Mouse (Mus musculus): ENCODE results near the gene Elf2. TPM values are rescaled to one million over a fixed set of nuclear protein-coding genes. Genes with fewer than 3 reads are reported as not detected.
"Not testable (repeated sequence)": the region's sequence is repeated elsewhere in the genome, so short reads cannot be mapped to it uniquely, and the experiment has no call there.

The Elf2 gene
- total RNA-seq, 2 experiments from 2014 or later = 44.3 to 46.1 TPM

GRCm38 (mm10) chr3:51359558-51360307, 19.3 kb upstream of the Elf2 start:
- DNase-seq = no peak

DNA sequence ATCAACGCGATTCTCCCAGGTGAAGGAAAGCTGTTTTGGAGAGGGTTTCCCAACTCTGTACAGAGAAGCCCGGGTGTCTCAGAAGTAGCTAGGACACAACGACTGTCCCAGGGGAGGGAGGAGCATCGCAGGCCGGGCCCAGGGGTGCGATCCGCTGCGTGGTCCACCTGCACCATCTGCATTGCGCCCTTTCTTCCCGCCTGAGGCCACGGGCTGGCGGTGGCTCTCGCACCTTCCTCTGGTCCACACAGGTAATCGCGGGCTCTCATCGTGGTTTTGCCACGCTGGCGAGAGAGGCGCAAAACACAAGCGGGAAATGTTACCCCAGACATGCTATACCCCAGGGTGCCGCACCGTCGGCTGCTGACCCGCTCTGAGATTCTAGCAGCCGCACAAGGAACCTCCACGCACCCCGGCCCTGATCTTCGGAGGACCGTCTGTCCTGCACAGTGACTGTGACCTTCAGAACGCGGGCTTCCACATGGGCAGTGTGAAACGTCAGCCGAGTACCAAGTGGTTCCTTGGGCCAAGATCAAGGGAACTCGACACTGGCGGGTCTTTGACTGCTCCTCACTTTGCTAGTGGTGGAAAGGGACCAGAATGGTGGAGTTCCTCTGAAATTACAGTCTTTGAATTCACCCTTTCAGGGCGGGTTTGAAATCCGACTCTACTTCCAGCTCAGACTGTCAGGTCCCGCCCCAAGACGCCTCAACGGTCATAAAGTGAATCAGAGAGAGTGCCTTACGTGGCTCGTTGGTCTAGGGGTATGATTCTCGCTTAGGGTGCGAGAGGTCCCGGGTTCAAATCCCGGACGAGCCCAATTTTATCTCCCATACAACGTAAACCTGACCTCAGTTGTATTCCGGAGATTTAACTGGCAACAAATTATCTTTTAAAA, 18.4 kb upstream of the Elf2 start:
- DNase-seq = peak; percentile 46

- DNase-seq = no peak
Measured at GRCm38 (mm10) chr3:51358181-51358580, 17.7 kb upstream of the Elf2 start.

DNA sequence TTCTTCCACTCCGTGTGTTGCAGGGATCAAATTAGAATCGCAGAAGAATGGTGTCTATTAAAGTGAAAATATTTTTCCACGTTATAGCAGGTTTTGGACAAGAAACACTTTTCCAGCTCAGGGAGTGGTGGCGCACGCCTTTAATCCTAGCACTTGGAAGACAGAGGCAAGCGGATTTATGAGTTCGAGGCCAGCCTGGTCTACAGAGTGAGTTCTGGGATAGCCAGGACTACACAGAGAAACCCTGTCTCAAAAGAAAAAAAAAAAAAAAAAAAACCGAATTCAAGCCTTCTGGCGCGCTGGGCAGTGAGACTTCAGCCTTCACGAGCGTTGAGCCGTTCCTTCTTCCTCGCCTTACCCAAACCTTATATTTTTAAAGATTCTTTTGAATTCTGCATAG, 17.2 kb upstream of the Elf2 start:
- DNase-seq = no peak

GRCm38 (mm10) chr3:51357078-51357477, 16.6 kb upstream of the Elf2 start:
- no peak for DNase-seq

- not testable (repeated sequence) for DNase-seq
Measured at GRCm38 (mm10) chr3:51354956-51355355, 14.5 kb upstream of the Elf2 start.

DNA sequence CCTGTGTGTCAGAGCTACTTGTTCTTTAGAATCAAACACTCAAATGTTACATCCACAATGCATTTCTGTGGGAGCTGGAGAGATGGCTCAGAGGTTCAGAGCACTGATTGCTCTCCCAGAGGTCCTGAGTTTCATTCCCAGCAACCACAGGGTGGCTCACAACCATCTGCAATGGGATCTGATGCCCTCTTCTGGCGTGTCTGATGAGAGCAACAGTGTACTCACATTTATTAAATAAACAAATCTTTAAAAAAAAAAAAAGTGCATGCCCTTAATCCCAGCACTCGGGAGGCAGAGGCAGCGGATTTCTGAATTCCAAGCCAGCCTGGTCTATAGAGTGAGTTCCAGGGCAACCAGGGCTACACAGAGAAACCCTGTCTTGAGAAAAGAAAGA, 13.6 kb upstream of the Elf2 start:
- no peak for DNase-seq

GRCm38 (mm10) chr3:51353325-51354033, 13.0 kb upstream of the Elf2 start:
- no peak for DNase-seq

DNA sequence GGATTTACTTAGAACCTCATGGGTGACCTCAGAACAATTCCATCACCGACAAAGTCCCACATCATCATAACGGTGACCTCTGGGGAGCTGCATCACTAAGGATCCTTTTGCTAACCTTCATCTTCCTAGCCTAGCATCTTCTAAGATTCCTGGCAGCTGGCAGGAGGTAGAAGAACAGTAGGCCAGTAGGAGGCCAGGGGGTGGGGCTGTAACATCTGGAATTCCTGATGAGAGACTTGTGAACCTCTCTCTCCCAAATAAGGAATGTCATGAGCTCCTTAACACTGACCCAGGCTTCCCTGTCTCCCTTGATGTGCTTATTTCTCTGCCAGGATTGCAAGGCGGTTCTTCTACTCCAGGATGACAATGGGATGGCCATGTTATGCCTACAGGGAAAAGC, 10.3 kb upstream of the Elf2 start:
- DNase-seq = no peak

DNA sequence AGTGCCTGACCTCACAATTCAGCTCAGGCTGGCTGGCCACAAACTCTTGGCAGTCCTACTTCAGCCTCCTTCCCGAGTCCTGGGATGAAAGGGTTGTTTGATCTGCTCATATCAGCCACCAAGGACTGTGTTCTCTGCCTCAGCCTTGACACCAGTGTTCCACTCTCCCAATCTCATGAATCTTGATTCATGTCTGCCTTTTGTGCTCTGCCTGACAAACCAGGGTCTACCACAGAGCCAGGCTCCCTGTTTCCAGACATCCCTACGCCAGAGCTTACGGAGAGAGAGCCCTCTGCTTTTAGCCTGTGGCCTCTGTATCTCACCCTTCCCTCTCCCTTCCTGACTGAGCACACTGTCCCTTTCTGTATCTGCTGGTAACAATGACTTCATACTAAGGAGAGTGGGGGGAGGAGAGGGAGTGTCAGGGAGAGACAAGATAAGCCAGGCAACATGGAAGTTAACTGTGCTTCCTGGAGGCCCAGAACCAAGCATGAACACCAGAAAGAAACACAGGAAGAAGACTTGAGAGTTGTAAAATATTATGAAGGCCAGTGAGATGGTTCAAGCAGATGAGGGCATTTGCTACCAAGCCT, 8.3 kb upstream of the Elf2 start:
- no peak for DNase-seq

GRCm38 (mm10) chr3:51345017-51345416, 4.6 kb upstream of the Elf2 start:
- DNase-seq = not testable (repeated sequence)

DNA sequence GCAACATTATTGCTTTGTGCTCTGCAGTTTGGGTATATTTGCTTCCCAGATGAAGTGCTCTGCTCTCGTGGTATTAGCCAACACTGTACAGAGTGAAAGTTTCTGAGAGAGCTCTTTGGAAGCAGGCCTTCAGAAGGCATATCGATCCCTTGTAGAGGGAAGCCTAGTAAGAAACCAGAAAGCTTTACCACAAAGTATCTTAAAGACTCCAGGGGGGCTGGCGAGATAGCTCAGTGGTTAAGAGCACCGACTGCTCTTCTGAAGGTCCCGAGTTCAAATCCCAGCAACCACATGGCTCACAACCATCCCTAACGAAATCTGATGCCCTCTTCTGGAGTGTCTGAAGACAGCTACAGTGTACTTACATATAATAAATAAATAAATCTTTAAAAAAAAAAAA, 3.7 kb upstream of the Elf2 start:
- not testable (repeated sequence) for DNase-seq

DNA sequence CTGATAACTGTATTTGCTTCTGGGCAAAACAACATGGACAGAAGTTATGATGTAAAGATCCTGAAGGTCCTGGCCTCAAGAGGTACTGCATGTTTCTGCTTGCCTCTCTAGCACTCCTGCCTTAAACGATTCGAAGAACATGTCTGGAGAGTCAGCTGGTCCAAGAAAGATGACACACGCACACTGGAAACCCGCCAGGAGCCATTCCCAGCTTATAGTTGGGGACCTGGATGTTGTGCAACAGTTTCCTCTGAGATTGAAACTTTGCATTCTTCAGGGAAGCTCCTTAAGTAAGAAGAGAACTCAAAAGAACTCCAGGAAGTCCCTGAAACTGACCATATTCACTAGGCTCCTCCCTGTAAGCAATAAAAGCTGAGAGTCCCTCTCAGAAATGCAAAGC, 2.8 kb upstream of the Elf2 start:
- no peak for DNase-seq

GRCm38 (mm10) chr3:51342152-51342551, 1.7 kb upstream of the Elf2 start:
- no peak for DNase-seq

DNA sequence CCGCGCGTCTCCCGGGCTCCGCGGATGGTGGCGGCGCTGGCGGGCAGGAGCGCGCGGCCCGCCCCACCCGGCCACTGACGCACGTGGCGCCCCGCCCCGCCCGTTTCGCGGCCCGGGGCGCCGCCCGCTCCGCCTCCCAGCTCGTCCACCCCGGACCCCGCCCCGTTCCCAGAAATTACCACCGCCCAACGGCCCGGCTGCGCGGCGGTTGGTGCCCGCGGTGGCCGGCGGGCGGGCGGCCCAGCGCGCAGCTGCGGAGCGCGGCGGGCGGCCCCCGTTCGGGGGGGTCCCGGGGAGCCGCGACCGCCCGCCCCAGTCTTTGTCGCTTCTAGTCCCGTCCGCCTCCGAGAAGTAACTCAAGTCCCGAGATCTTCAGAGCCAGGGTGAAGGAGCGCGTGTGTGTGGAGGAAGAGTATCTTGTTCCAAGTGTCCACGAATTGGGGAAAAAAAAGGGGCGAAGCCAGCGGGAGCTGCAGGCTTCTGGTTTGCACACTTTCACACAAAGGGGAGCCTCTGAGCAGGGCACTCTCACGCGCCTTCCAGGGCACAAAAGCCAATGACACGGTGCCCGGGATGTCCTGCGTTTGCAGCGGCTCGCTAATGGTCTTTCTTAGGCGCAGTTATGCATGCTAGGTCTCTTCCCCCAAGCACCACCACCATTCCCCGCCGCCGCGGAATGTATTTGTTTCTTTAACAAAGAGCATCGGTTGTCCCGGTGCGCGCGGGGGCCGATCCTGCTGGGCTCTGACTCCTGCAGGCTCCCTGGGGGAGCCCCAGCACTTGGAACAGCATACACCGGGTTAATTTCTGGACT, 1.0 kb upstream of the Elf2 start:
- peak; percentile 91 for DNase-seq

GRCm38 (mm10) chr3:51339734-51340551, 520 bp downstream of the Elf2 start:
- DNase-seq = peak; percentile 23

DNA sequence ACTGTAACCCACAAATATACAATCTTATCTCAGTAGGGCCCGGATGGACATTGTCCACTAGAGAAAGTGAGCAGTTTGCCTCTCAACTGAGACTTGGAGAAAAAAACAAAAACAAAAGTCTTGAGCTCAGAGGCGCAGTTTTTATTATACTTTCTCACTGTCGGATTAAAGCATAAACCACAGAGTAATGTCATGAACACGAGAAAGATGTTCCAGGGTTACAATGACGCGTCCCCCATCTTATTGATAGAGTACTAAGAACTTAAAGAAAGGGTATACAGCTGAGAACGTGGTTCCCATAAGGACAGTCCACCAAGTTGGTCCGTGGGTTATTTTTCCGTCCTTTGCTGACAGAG, 1.1 kb downstream of the Elf2 start:
- DNase-seq = no peak

DNA sequence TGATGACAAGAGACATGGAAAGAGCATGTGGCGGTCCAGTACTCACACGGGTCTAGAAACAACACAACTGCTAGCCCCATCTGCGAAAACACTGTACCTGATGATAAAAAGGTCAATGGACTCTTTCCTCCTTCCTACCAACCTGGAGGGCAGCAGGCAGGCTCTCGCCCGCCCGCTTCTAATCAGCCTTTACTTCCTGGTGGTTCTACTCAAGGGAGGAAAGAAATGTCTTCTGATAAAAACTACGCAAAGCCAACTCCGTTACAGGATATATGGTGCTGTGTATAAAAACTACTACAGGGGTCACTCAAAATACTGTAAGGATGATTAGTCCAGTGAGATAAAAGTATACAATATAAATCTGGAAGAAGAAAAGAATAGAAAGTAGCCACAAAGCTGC, 5.1 kb downstream of the Elf2 start:
- DNase-seq = no peak

GRCm38 (mm10) chr3:51333950-51334349, 6.5 kb downstream of the Elf2 start:
- no peak for DNase-seq

DNA sequence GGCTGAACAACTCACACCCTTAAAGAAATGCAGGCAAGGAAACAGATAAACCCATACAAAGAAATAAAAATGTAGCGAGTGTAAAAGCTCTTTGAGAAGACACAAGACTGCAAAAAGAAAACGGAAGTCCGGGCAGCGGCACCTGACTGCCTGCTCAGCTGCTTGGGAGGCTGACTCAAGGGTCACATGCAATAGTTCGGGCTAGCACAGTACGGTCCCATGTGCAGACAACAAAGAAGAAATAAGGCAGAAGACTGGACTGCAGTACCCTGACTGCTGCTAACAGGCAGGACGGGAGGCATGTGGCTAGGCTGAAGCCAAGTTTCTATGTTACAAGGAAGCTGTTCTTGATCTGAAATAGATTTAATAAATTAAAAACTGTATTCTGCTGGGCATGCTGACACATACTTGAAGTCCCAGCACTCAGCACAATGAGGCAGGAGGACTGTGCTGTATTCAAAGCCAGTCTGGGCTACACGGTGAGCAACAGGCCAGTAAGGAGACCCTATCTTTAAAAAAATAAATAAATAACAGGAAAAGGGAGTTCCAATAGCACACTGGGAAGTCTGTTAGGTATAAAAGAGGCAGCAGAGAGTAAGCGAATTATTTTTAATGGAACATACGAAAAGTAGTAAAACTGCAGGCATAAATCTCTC, 7.1 kb downstream of the Elf2 start:
- peak; percentile 33 for DNase-seq

Measured in gastrocnemius, postnatal 25 days (tissue).